Mouse (Mus musculus) lung, embryonic 16.5 days (tissue): ENCODE measurements around the gene Hist1h3e. TPM values are rescaled to one million over a fixed set of nuclear protein-coding genes. Genes with fewer than 3 reads are reported as not detected.
"Not testable (repeated sequence)": the region's sequence is repeated elsewhere in the genome, so short reads cannot be mapped to it uniquely, and the experiment has no call there.

Experiments used
- ATAC-seq: fragments of 200-750 bp; cut with Nextera tagmentation; 2 replicates; pipeline ENCODE4 v1.8.0; 2017; ENCODE audit warnings: low read depth, mild to moderate bottlenecking, moderate library complexity
- H3K27ac ChIP-seq: fragments of 300-500 bp; sonication (generic); 2 replicates; pipeline ENCODE4 v1.5.1; 2014; ENCODE audit warnings: mild to moderate bottlenecking, control low read depth, low read length
- H3K27me3 ChIP-seq: fragments of 300-500 bp; sonication (generic); 2 replicates; pipeline ENCODE4 v1.6.1; 2014; ENCODE audit warnings: low read depth, low read length, mixed read lengths; ENCODE audit not compliant: control insufficient read depth, insufficient read depth
- H3K36me3 ChIP-seq: fragments of 300-500 bp; sonication (generic); 2 replicates; pipeline ENCODE4 v1.6.1; 2014; ENCODE audit warnings: low read length; ENCODE audit not compliant: control insufficient read depth, insufficient read depth
- H3K4me1 ChIP-seq: fragments of 300-500 bp; sonication (generic); replicated peaks from 2 replicates; pipeline ENCODE4 v1.6.1; 2014; ENCODE audit warnings: low read length, mixed read lengths; ENCODE audit not compliant: control insufficient read depth, insufficient read depth
- H3K4me2 ChIP-seq: fragments of 300-500 bp; sonication (generic); 2 replicates; pipeline ENCODE4 v1.6.1; 2014; ENCODE audit warnings: low read depth, low read length, control low read depth
- H3K4me3 ChIP-seq: fragments of 300-500 bp; sonication (generic); 2 replicates; pipeline ENCODE4 v1.5.1; 2014; ENCODE audit warnings: mild to moderate bottlenecking, low read length, control low read depth
- H3K9ac ChIP-seq: fragments of 300-500 bp; sonication (generic); 2 replicates; pipeline ENCODE4 v1.6.1; 2014; ENCODE audit warnings: low read length, control low read depth
- H3K9me3 ChIP-seq: fragments of 300-500 bp; sonication (generic); 2 replicates; pipeline ENCODE4 v1.6.1; 2016; ENCODE audit warnings: low read length; ENCODE audit not compliant: control insufficient read depth
- WGBS: fragments of 180-500 bp; shearing (Covaris S2); extraction: QIAGEN DNeasy Blood & Tissue Kit; methylation state at CpG from one replicate; pipeline ENCODE4 v1.1.7; 2014; 5-methylcytosine and 5-hydroxymethylcytosine counted together
- polyA plus RNA-seq: library from polyadenylated mRNA; unstranded; fragments of >200 nt; fragmentation: Nextera tagmentation; extraction: Ambion mirVana; gene quantifications from 2 replicates; pipeline ENCODE4 v1.2.1, GENCODE M21; 2015

Gene Hist1h3e
- 4.9 and 7.8 TPM in 2 replicates for polyA plus RNA-seq

GRCm38 (mm10) chr13:23561883-23562659 lies at the start of gene Hist1h3e:
TSS of gene Hist1h3e (minus strand) at chr13:23562369.
- H3K4me1 ChIP-seq, H3K27me3 ChIP-seq, H3K36me3 ChIP-seq, H3K9me3 ChIP-seq: not testable (repeated sequence)
- under 1% methylated on average over 45 of the region's 67 CpGs for WGBS
- Histone ChIP-seq H3K4me2 (peak within 1 kb of the TSS; percentile 61), H3K4me3 (peak within 1 kb of the TSS; percentile 49), H3K9ac (peak within 1 kb of the TSS; percentile 63), H3K27ac (peak within 1 kb of the TSS; percentile 99)
- ATAC-seq, result peak; percentile 92

- 84% methylated on average over 3 of the region's 3 CpGs for WGBS
- ATAC-seq, result no peak
- no peak overlapping the region for H3K4me2 ChIP-seq
- no peak overlapping the region for H3K4me3 ChIP-seq
- H3K9ac ChIP-seq, result no peak overlapping the region
- H3K9me3 ChIP-seq, result no peaks in the 10 kb centered on the region
- no peak overlapping the region for H3K27ac ChIP-seq
- H3K27me3 ChIP-seq, result no peaks in the 10 kb centered on the region
- H3K4me1 ChIP-seq, result no peaks in the 10 kb centered on the region
- H3K36me3 ChIP-seq, result no peaks in the 10 kb centered on the region
Observed at GRCm38 (mm10) chr13:23611638-23612037, 49.5 kb upstream of the Hist1h3e start.

DNA sequence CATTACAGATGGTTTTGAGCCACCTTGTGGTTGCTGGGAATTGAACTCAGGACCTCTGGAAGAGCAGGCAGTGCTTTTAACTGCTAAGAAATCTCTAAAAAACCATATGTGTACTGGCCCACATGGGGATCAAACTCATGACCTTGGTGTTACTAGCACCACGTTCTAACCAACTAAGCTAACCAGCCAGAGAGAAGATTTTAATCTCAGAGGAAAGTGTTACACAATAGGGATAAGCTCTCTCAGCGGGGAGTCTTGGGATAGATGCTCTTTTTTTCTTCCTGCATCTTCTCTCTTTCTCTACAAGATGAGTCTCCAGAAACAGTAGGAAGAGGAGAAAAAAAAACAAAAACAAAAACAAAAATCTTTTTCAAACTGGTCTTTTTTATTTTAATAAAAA lies 48.2 kb upstream of the Hist1h3e start:
- no peaks in the 10 kb centered on the region for H3K36me3 ChIP-seq
- WGBS, result 79% methylated on average over 2 of the region's 2 CpGs
- ATAC-seq, result no peak
- H3K9me3 ChIP-seq, result no peaks in the 10 kb centered on the region
- no peak overlapping the region for H3K27ac ChIP-seq
- H3K4me3 ChIP-seq, result no peak overlapping the region
- no peak overlapping the region for H3K9ac ChIP-seq
- no peaks in the 10 kb centered on the region for H3K27me3 ChIP-seq
- H3K4me1 ChIP-seq, result no peaks in the 10 kb centered on the region
- no peak overlapping the region for H3K4me2 ChIP-seq

GRCm38 (mm10) chr13:23609844-23610243 lies 47.7 kb upstream of the Hist1h3e start:
- Histone ChIP-seq H3K27ac (no peak overlapping the region), H3K4me1 (no peaks in the 10 kb centered on the region), H3K4me2 (no peak overlapping the region), H3K9ac (no peak overlapping the region), H3K36me3 (no peaks in the 10 kb centered on the region), H3K9me3 (no peaks in the 10 kb centered on the region), H3K27me3 (no peaks in the 10 kb centered on the region), H3K4me3 (no peak overlapping the region)
- ATAC-seq, result no peak

GRCm38 (mm10) chr13:23609209-23609608 lies 47.0 kb upstream of the Hist1h3e start:
- Histone ChIP-seq H3K4me2 (no peak overlapping the region), H3K9me3 (no peaks in the 10 kb centered on the region), H3K27me3 (no peaks in the 10 kb centered on the region), H3K9ac (no peak overlapping the region), H3K27ac (no peak overlapping the region), H3K4me1 (no peaks in the 10 kb centered on the region), H3K36me3 (no peaks in the 10 kb centered on the region), H3K4me3 (no peak overlapping the region)
- 73% methylated on average over 4 of the region's 4 CpGs for WGBS
- no peak for ATAC-seq

- no peak for ATAC-seq
- Histone ChIP-seq H3K4me1 (no peaks in the 10 kb centered on the region), H3K9me3 (no peaks in the 10 kb centered on the region)
Observed at GRCm38 (mm10) chr13:23605052-23605451, 42.9 kb upstream of the Hist1h3e start.

GRCm38 (mm10) chr13:23604452-23604851 lies 42.3 kb upstream of the Hist1h3e start:
- ATAC-seq, result no peak
- no peak overlapping the region for H3K4me2 ChIP-seq
- H3K9me3 ChIP-seq, result no peaks in the 10 kb centered on the region
- H3K27ac ChIP-seq, result no peak overlapping the region
- H3K9ac ChIP-seq, result no peak overlapping the region
- H3K36me3 ChIP-seq, result no peaks in the 10 kb centered on the region
- 86% methylated on average over 3 of the region's 3 CpGs for WGBS
- H3K4me3 ChIP-seq, result no peak overlapping the region
- H3K4me1 ChIP-seq, result no peaks in the 10 kb centered on the region
- no peaks in the 10 kb centered on the region for H3K27me3 ChIP-seq

More at GRCm38 (mm10) chr13:23605052-23605451, 42.9 kb upstream of the Hist1h3e start:
- no peaks in the 10 kb centered on the region for H3K27me3 ChIP-seq
- no peak overlapping the region for H3K4me2 ChIP-seq
- no peak overlapping the region for H3K4me3 ChIP-seq
- WGBS, result 83% methylated on average over 3 of the region's 3 CpGs
- no peak overlapping the region for H3K9ac ChIP-seq
- H3K36me3 ChIP-seq, result no peaks in the 10 kb centered on the region
- H3K27ac ChIP-seq, result no peak overlapping the region

GRCm38 (mm10) chr13:23603182-23603699 lies 41.1 kb upstream of the Hist1h3e start:
- WGBS, result 59% methylated on average over 7 of the region's 7 CpGs
- Histone ChIP-seq H3K4me3 (no peak overlapping the region), H3K9me3 (no peaks in the 10 kb centered on the region), H3K27ac (peak overlapping the region; percentile 72), H3K9ac (no peak overlapping the region), H3K36me3 (no peaks in the 10 kb centered on the region), H3K27me3 (no peaks in the 10 kb centered on the region), H3K4me2 (no peak overlapping the region), H3K4me1 (no peaks in the 10 kb centered on the region)
- ATAC-seq, result no peak

DNA sequence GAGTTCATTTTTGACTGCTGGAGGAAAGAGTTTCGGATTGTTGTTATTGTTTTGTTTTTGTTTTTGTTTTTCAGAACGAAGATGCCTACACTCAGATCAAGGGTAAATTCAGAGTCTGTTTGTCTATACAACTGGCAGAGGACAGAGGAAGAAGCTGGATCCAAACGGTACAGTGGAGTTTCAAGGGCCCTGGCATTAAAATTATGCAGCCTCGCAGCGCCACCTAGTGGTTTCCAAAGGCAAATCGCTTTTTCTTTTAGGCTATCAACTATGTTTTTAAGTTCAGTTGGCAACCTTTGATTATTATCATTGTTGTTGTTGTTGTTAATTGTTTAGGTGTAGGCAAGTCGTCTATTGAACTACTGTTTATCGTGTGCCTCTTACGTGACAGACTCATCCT lies 35.8 kb upstream of the Hist1h3e start:
- WGBS, result 3% methylated on average over 9 of the region's 9 CpGs
- H3K4me2 ChIP-seq, result no peak overlapping the region
- no peak overlapping the region for H3K27ac ChIP-seq
- H3K9ac ChIP-seq, result no peak overlapping the region
- H3K36me3 ChIP-seq, result no peaks in the 10 kb centered on the region
- no peak overlapping the region for H3K4me3 ChIP-seq
- no peaks in the 10 kb centered on the region for H3K4me1 ChIP-seq
- no peak for ATAC-seq
- no peaks in the 10 kb centered on the region for H3K9me3 ChIP-seq
- H3K27me3 ChIP-seq, result no peaks in the 10 kb centered on the region
